In genomic region chr2:4098948-4099776, GRCm38 (mm10) we compare ENCODE assay signal across 10 mouse cellular contexts.
DNase-seq lines count a peak whose midpoint lies in the region; ATAC-seq lines count a peak whose summit lies in the region.
"Had no signal": no experiment of that assay in that cellular context is flagged by ENCODE, and none has a peak within 500 bp of the region (broad histone marks: within the 10 kb centered on the region; RNA-seq: fewer than 3 reads in every experiment).

No protein-coding gene starts in this region.

- no peaks in the 10 kb centered on the region for H3K36me3 ChIP-seq in heart, embryonic 12.5 days
- H3K36me3 ChIP-seq: limb, embryonic 13.5 days had no signal

- H3K27ac ChIP-seq in heart, embryonic 12.5 days (ENCODE audit: poor library complexity, severe bottlenecking), result no peak overlapping the region
- H3K27ac ChIP-seq: limb, embryonic 13.5 days had no signal

- H3K4me2 ChIP-seq in heart, embryonic 12.5 days, result no peak overlapping the region
- H3K4me2 ChIP-seq: limb, embryonic 13.5 days had no signal

- no peak overlapping the region for H3K4me3 ChIP-seq in heart, embryonic 12.5 days
- H3K4me3 ChIP-seq: limb, embryonic 13.5 days; myocyte had no signal

- no peaks in the 10 kb centered on the region for H3K27me3 ChIP-seq in heart, embryonic 12.5 days (replicated peaks)
- H3K27me3 ChIP-seq: limb, embryonic 13.5 days had no signal

- H3K4me1 ChIP-seq in heart, embryonic 12.5 days (replicated peaks), result no peaks in the 10 kb centered on the region

- intact Hi-C loops in left cerebral cortex, postnatal 36 days (cut with DNase I), result no loop called here

- ATAC-seq in heart, embryonic 12.5 days (ENCODE audit: insufficient number of reproducible peaks, low FRiP score), result no peak
- ATAC-seq in granulocyte monocyte progenitor cell, adult 5-6 weeks (replicated peaks; ENCODE audit: poor library complexity, severe bottlenecking), result no peak

- WGBS in heart, embryonic 12.5 days, result 69% methylated on average over 8 of the region's 8 CpGs

- no peak overlapping the region for H3K9ac ChIP-seq in heart, embryonic 12.5 days
- H3K9ac ChIP-seq: limb, embryonic 13.5 days had no signal

- no peaks in the 10 kb centered on the region for H3K9me3 ChIP-seq in heart, embryonic 12.5 days (replicated peaks)
- H3K9me3 ChIP-seq: limb, embryonic 13.5 days had no signal

- DNase-seq in heart, postnatal 4 days, result peak; percentile 29
- peak; percentile 28 to 63 for DNase-seq in frontal cortex, adult 2 months (ENCODE audit: extremely low spot score in 1 of 2, low spot score in 1 of 2)
- DNase-seq in left cerebral cortex, postnatal 36 days (ENCODE audit: low spot score in 2 of 2), result peak; percentile 30 to 37
- DNase-seq in right cerebral cortex, adult 2 months (ENCODE audit: low spot score in 2 of 2), result peak; percentile 51 to 59
- no peak for DNase-seq in cerebellum, postnatal 25 days
- DNase-seq in cerebellum, adult 9-10 months, result no peak

Comparison
In these comparisons a context has a peak if more than half of its experiments do, and no peak if none do; other contexts are left out.
1. DNase-seq: peak in heart, postnatal 4 days (single experiment), frontal cortex, adult 2 months (2 of 2), left cerebral cortex, postnatal 36 days (2 of 2) and right cerebral cortex, adult 2 months (2 of 2); none in cerebellum, postnatal 25 days (0 of 2) and cerebellum, adult 9-10 months (single experiment).